Mouse (Mus musculus): ENCODE measurements around the gene Cd1d1. TPM values are rescaled to one million over a fixed set of nuclear protein-coding genes. Genes with fewer than 3 reads are reported as not detected.
A peak's percentile ranks its signal among the peaks of the same experiment; 100 is the strongest.

Gene Cd1d1
- polyA plus RNA-seq, 1 experiment from 2014 or later: 33.4 TPM

- no peaks in the 10 kb centered on the region for H3K4me1 ChIP-seq (ENCODE audit: control insufficient read depth, insufficient read depth, low read length)
- ATAC-seq (replicated peaks; ENCODE audit: insufficient number of reproducible peaks, low FRiP score, low TSS enrichment): no peak
- no peaks in the 10 kb centered on the region for H3K9me3 ChIP-seq (replicated peaks; ENCODE audit: control insufficient read depth, low read length)
- H3K4me3 ChIP-seq (ENCODE audit: low read depth, low read length): peak overlapping the region; percentile 39
- no peak overlapping the region for H3K27ac ChIP-seq (ENCODE audit: low read depth, low read length)
- H3K27me3 ChIP-seq (ENCODE audit: control insufficient read depth, insufficient read depth, low read length): no peaks in the 10 kb centered on the region
- peak overlapping the region; percentile 56 for H3K4me2 ChIP-seq
- WGBS (ENCODE audit: insufficient replicate concordance): 34% methylated on average over 12 of the region's 12 CpGs
- peak overlapping the region; percentile 68 for H3K9ac ChIP-seq (ENCODE audit: low read depth, low read length)
- H3K36me3 ChIP-seq (ENCODE audit: control insufficient read depth, insufficient read depth, low read length): no peaks in the 10 kb centered on the region
Measured at GRCm38 (mm10) chr3:86986490-86986889, 12.8 kb downstream of the Cd1d1 start.

GRCm38 (mm10) chr3:86983382-86983781, 15.9 kb downstream of the Cd1d1 start:
- H3K9ac ChIP-seq (ENCODE audit: low read depth, low read length): no peak overlapping the region
- H3K9me3 ChIP-seq (replicated peaks; ENCODE audit: control insufficient read depth, low read length): no peaks in the 10 kb centered on the region
- H3K27me3 ChIP-seq (ENCODE audit: control insufficient read depth, insufficient read depth, low read length): no peaks in the 10 kb centered on the region
- H3K4me1 ChIP-seq (ENCODE audit: control insufficient read depth, insufficient read depth, low read length): no peaks in the 10 kb centered on the region
- H3K27ac ChIP-seq (ENCODE audit: low read depth, low read length): no peak overlapping the region
- H3K4me2 ChIP-seq: no peak overlapping the region
- no peaks in the 10 kb centered on the region for H3K36me3 ChIP-seq (ENCODE audit: control insufficient read depth, insufficient read depth, low read length)
- H3K4me3 ChIP-seq (ENCODE audit: low read depth, low read length): no peak overlapping the region
- ATAC-seq (replicated peaks; ENCODE audit: insufficient number of reproducible peaks, low FRiP score, low TSS enrichment): no peak
- WGBS (ENCODE audit: insufficient replicate concordance): 76% methylated on average over 6 of the region's 6 CpGs

- no peaks in the 10 kb centered on the region for H3K4me1 ChIP-seq (ENCODE audit: control insufficient read depth, insufficient read depth, low read length)
- H3K9me3 ChIP-seq (replicated peaks; ENCODE audit: control insufficient read depth, low read length): no peaks in the 10 kb centered on the region
- no peak overlapping the region for H3K4me3 ChIP-seq (ENCODE audit: low read depth, low read length)
- no peaks in the 10 kb centered on the region for H3K27me3 ChIP-seq (ENCODE audit: control insufficient read depth, insufficient read depth, low read length)
- no peak overlapping the region for H3K4me2 ChIP-seq
- ATAC-seq (replicated peaks; ENCODE audit: insufficient number of reproducible peaks, low FRiP score, low TSS enrichment): no peak
- no peak overlapping the region for H3K9ac ChIP-seq (ENCODE audit: low read depth, low read length)
- WGBS (ENCODE audit: insufficient replicate concordance): 16% methylated on average over 8 of the region's 8 CpGs
- H3K27ac ChIP-seq (ENCODE audit: low read depth, low read length): no peak overlapping the region
- no peaks in the 10 kb centered on the region for H3K36me3 ChIP-seq (ENCODE audit: control insufficient read depth, insufficient read depth, low read length)
Measured at GRCm38 (mm10) chr3:86976546-86976945, 22.7 kb downstream of the Cd1d1 start.

GRCm38 (mm10) chr3:86975150-86975549, 24.1 kb downstream of the Cd1d1 start:
- Histone ChIP-seq H3K4me3 (ENCODE audit: low read depth, low read length) (no peak overlapping the region), H3K4me2 (no peak overlapping the region), H3K36me3 (ENCODE audit: control insufficient read depth, insufficient read depth, low read length) (no peaks in the 10 kb centered on the region), H3K4me1 (ENCODE audit: control insufficient read depth, insufficient read depth, low read length) (no peaks in the 10 kb centered on the region), H3K9ac (ENCODE audit: low read depth, low read length) (no peak overlapping the region), H3K27ac (ENCODE audit: low read depth, low read length) (no peak overlapping the region), H3K27me3 (ENCODE audit: control insufficient read depth, insufficient read depth, low read length) (no peaks in the 10 kb centered on the region), H3K9me3 (replicated peaks; ENCODE audit: control insufficient read depth, low read length) (no peaks in the 10 kb centered on the region)
- no peak for ATAC-seq (replicated peaks; ENCODE audit: insufficient number of reproducible peaks, low FRiP score, low TSS enrichment)
- 67% methylated on average over 2 of the region's 2 CpGs for WGBS (ENCODE audit: insufficient replicate concordance)

- Histone ChIP-seq H3K27me3 (ENCODE audit: control insufficient read depth, insufficient read depth, low read length) (no peaks in the 10 kb centered on the region), H3K36me3 (ENCODE audit: control insufficient read depth, insufficient read depth, low read length) (no peaks in the 10 kb centered on the region), H3K9ac (ENCODE audit: low read depth, low read length) (no peak overlapping the region), H3K9me3 (replicated peaks; ENCODE audit: control insufficient read depth, low read length) (no peaks in the 10 kb centered on the region), H3K4me3 (ENCODE audit: low read depth, low read length) (no peak overlapping the region), H3K27ac (ENCODE audit: low read depth, low read length) (no peak overlapping the region), H3K4me2 (no peak overlapping the region), H3K4me1 (ENCODE audit: control insufficient read depth, insufficient read depth, low read length) (no peaks in the 10 kb centered on the region)
- no peak for ATAC-seq (replicated peaks; ENCODE audit: insufficient number of reproducible peaks, low FRiP score, low TSS enrichment)
- WGBS (ENCODE audit: insufficient replicate concordance): 84% methylated on average over 17 of the region's 17 CpGs
Measured at GRCm38 (mm10) chr3:86962665-86963435, 36.4 kb downstream of the Cd1d1 start.

- Histone ChIP-seq H3K9ac (ENCODE audit: low read depth, low read length) (no peak overlapping the region), H3K27me3 (ENCODE audit: control insufficient read depth, insufficient read depth, low read length) (no peaks in the 10 kb centered on the region), H3K27ac (ENCODE audit: low read depth, low read length) (no peak overlapping the region), H3K4me2 (no peak overlapping the region), H3K9me3 (replicated peaks; ENCODE audit: control insufficient read depth, low read length) (no peaks in the 10 kb centered on the region), H3K4me3 (ENCODE audit: low read depth, low read length) (no peak overlapping the region), H3K4me1 (ENCODE audit: control insufficient read depth, insufficient read depth, low read length) (no peaks in the 10 kb centered on the region), H3K36me3 (ENCODE audit: control insufficient read depth, insufficient read depth, low read length) (no peaks in the 10 kb centered on the region)
- 86% methylated on average over 2 of the region's 2 CpGs for WGBS (ENCODE audit: insufficient replicate concordance)
- no peak for ATAC-seq (replicated peaks; ENCODE audit: insufficient number of reproducible peaks, low FRiP score, low TSS enrichment)
Measured at GRCm38 (mm10) chr3:86961395-86961669, 37.9 kb downstream of the Cd1d1 start.

GRCm38 (mm10) chr3:86960656-86961394, 38.4 kb downstream of the Cd1d1 start:
- Histone ChIP-seq H3K9me3 (replicated peaks; ENCODE audit: control insufficient read depth, low read length) (no peaks in the 10 kb centered on the region), H3K36me3 (ENCODE audit: control insufficient read depth, insufficient read depth, low read length) (no peaks in the 10 kb centered on the region), H3K27me3 (ENCODE audit: control insufficient read depth, insufficient read depth, low read length) (no peaks in the 10 kb centered on the region), H3K4me2 (no peak overlapping the region), H3K27ac (ENCODE audit: low read depth, low read length) (no peak overlapping the region), H3K4me3 (ENCODE audit: low read depth, low read length) (no peak overlapping the region), H3K4me1 (ENCODE audit: control insufficient read depth, insufficient read depth, low read length) (no peaks in the 10 kb centered on the region), H3K9ac (ENCODE audit: low read depth, low read length) (no peak overlapping the region)
- no peak for ATAC-seq (replicated peaks; ENCODE audit: insufficient number of reproducible peaks, low FRiP score, low TSS enrichment)
- 77% methylated on average over 17 of the region's 17 CpGs for WGBS (ENCODE audit: insufficient replicate concordance)

- no peak for ATAC-seq (replicated peaks; ENCODE audit: insufficient number of reproducible peaks, low FRiP score, low TSS enrichment)
- Histone ChIP-seq H3K4me3 (ENCODE audit: low read depth, low read length) (no peak overlapping the region), H3K27me3 (ENCODE audit: control insufficient read depth, insufficient read depth, low read length) (no peaks in the 10 kb centered on the region), H3K36me3 (ENCODE audit: control insufficient read depth, insufficient read depth, low read length) (no peaks in the 10 kb centered on the region), H3K9me3 (replicated peaks; ENCODE audit: control insufficient read depth, low read length) (no peaks in the 10 kb centered on the region), H3K9ac (ENCODE audit: low read depth, low read length) (no peak overlapping the region), H3K4me1 (ENCODE audit: control insufficient read depth, insufficient read depth, low read length) (no peaks in the 10 kb centered on the region), H3K4me2 (no peak overlapping the region), H3K27ac (ENCODE audit: low read depth, low read length) (no peak overlapping the region)
- 78% methylated on average over 7 of the region's 7 CpGs for WGBS (ENCODE audit: insufficient replicate concordance)
Measured at GRCm38 (mm10) chr3:86959088-86959487, 40.2 kb downstream of the Cd1d1 start.

GRCm38 (mm10) chr3:86955376-86955775, 43.9 kb downstream of the Cd1d1 start:
- H3K27ac ChIP-seq (ENCODE audit: low read depth, low read length): no peak overlapping the region
- H3K4me3 ChIP-seq (ENCODE audit: low read depth, low read length): no peak overlapping the region
- no peaks in the 10 kb centered on the region for H3K36me3 ChIP-seq (ENCODE audit: control insufficient read depth, insufficient read depth, low read length)
- WGBS (ENCODE audit: insufficient replicate concordance): 18% methylated on average over 4 of the region's 4 CpGs
- no peak for ATAC-seq (replicated peaks; ENCODE audit: insufficient number of reproducible peaks, low FRiP score, low TSS enrichment)
- H3K4me1 ChIP-seq (ENCODE audit: control insufficient read depth, insufficient read depth, low read length): no peaks in the 10 kb centered on the region
- H3K9me3 ChIP-seq (replicated peaks; ENCODE audit: control insufficient read depth, low read length): no peaks in the 10 kb centered on the region; the same call in 1 of the 2 replicates
- H3K27me3 ChIP-seq (ENCODE audit: control insufficient read depth, insufficient read depth, low read length): no peaks in the 10 kb centered on the region
- no peak overlapping the region for H3K9ac ChIP-seq (ENCODE audit: low read depth, low read length)
- no peak overlapping the region for H3K4me2 ChIP-seq
